Mouse (Mus musculus) cortical plate, adult 2 months (tissue): ENCODE measurements around the gene Tent5a.

ENCODE experiments used
- CTCF ChIP-seq: fragments of 200-500 bp; IDR thresholded peaks from 2 replicates; pipeline ENCODE4 v1.5.1; 2011; ENCODE audit warnings: mild to moderate bottlenecking, control low read depth, low read length; ENCODE audit not compliant: insufficient read depth; ENCODE audit errors: extremely low read depth
- POLR2A ChIP-seq: fragments of 200-500 bp; IDR thresholded peaks from 2 replicates; pipeline ENCODE4 v1.6.1; 2011; ENCODE audit warnings: mild to moderate bottlenecking, low read length, control low read depth; ENCODE audit not compliant: insufficient read depth; ENCODE audit errors: extremely low read depth

- TF ChIP-seq CTCF = no peak
- no peak for TF ChIP-seq POLR2A
These were observed 14.7 kb downstream of the Tent5a start, which contains the start of gene Gm11114 for GRCm38 (mm10) chr9:85312473-85312872.
